Mouse (Mus musculus) erythroblast, embryonic 14.5 days (primary cell): ENCODE measurements at regions not wholly inside any gene's neighbourhood (a gene's known extent, or its start where the extent isn't known, plus 50 kb on each side); places are given as distances from the start of the nearest gene placed in this dataset.

ENCODE experiments used
- GATA1 ChIP-seq: IDR thresholded peaks from 2 replicates; pipeline ENCODE4 v1.6.1; 2012; ENCODE audit warnings: low read length, inconsistent platforms, mixed read lengths
- TAL1 ChIP-seq: IDR thresholded peaks from 3 replicates; pipeline ENCODE4 v1.6.1; 2012; ENCODE audit warnings: low read length, inconsistent platforms, mixed read lengths

GRCm38 (mm10) chr15:68665331-68665730 is 2164.6 kb upstream of the Lrrc6 start:
- TF ChIP-seq GATA1 = no peak
- TF ChIP-seq TAL1 = no peak
